Mouse (Mus musculus): ENCODE measurements around the gene Mtfr1l. TPM values are rescaled to one million over a fixed set of nuclear protein-coding genes. Genes with fewer than 3 reads are reported as not detected.

The Mtfr1l gene
- polyA plus RNA-seq, 1 experiment from 2014 or later: 119 TPM

GRCm38 (mm10) chr4:134562014-134562413 is 26.8 kb upstream of the Mtfr1l start:
- WGBS: 82% methylated on average over 2 of the region's 2 CpGs
- no peaks in the 10 kb centered on the region for H3K9me3 ChIP-seq (ENCODE audit: control insufficient read depth, low read depth, low read length)
- no peaks in the 10 kb centered on the region for H3K36me3 ChIP-seq (ENCODE audit: control insufficient read depth, insufficient read depth, low read length)
- ATAC-seq (ENCODE audit: insufficient number of reproducible peaks, insufficient read depth, low FRiP score, low read depth): no peak
- H3K4me3 ChIP-seq (ENCODE audit: low read depth, low read length): no peak overlapping the region
- H3K9ac ChIP-seq (replicated peaks; ENCODE audit: low read depth, low read length): no peak overlapping the region
- H3K4me1 ChIP-seq (ENCODE audit: control insufficient read depth, insufficient read depth, low read length): no peaks in the 10 kb centered on the region
- no peaks in the 10 kb centered on the region for H3K27me3 ChIP-seq (ENCODE audit: control insufficient read depth, insufficient read depth, low read length)
- H3K27ac ChIP-seq (ENCODE audit: low read length): no peak overlapping the region
- no peak overlapping the region for H3K4me2 ChIP-seq (replicated peaks; ENCODE audit: low read depth, low read length)

GRCm38 (mm10) chr4:134560699-134561098 is 25.5 kb upstream of the Mtfr1l start:
- Histone ChIP-seq H3K36me3 (ENCODE audit: control insufficient read depth, insufficient read depth, low read length) (no peaks in the 10 kb centered on the region), H3K4me1 (ENCODE audit: control insufficient read depth, insufficient read depth, low read length) (no peaks in the 10 kb centered on the region), H3K4me2 (replicated peaks; ENCODE audit: low read depth, low read length) (no peak overlapping the region), H3K9me3 (ENCODE audit: control insufficient read depth, low read depth, low read length) (no peaks in the 10 kb centered on the region), H3K9ac (replicated peaks; ENCODE audit: low read depth, low read length) (no peak overlapping the region), H3K27ac (ENCODE audit: low read length) (no peak overlapping the region), H3K27me3 (ENCODE audit: control insufficient read depth, insufficient read depth, low read length) (no peaks in the 10 kb centered on the region), H3K4me3 (ENCODE audit: low read depth, low read length) (no peak overlapping the region)
- no peak for ATAC-seq (ENCODE audit: insufficient number of reproducible peaks, insufficient read depth, low FRiP score, low read depth)
- WGBS: 90% methylated on average over 8 of the region's 8 CpGs

- Histone ChIP-seq H3K36me3 (ENCODE audit: control insufficient read depth, insufficient read depth, low read length) (no peaks in the 10 kb centered on the region), H3K4me1 (ENCODE audit: control insufficient read depth, insufficient read depth, low read length) (no peaks in the 10 kb centered on the region), H3K27ac (ENCODE audit: low read length) (no peak overlapping the region), H3K27me3 (ENCODE audit: control insufficient read depth, insufficient read depth, low read length) (no peaks in the 10 kb centered on the region), H3K9ac (replicated peaks; ENCODE audit: low read depth, low read length) (no peak overlapping the region), H3K4me2 (replicated peaks; ENCODE audit: low read depth, low read length) (no peak overlapping the region), H3K4me3 (ENCODE audit: low read depth, low read length) (no peak overlapping the region), H3K9me3 (ENCODE audit: control insufficient read depth, low read depth, low read length) (no peaks in the 10 kb centered on the region)
- 79% methylated on average over 7 of the region's 7 CpGs for WGBS
- no peak for ATAC-seq (ENCODE audit: insufficient number of reproducible peaks, insufficient read depth, low FRiP score, low read depth)
Measured at GRCm38 (mm10) chr4:134559154-134559553, 24.0 kb upstream of the Mtfr1l start.

- WGBS: 56% methylated on average over 9 of the region's 9 CpGs
- Histone ChIP-seq H3K4me3 (ENCODE audit: low read depth, low read length) (no peak overlapping the region), H3K4me2 (replicated peaks; ENCODE audit: low read depth, low read length) (no peak overlapping the region), H3K36me3 (ENCODE audit: control insufficient read depth, insufficient read depth, low read length) (no peaks in the 10 kb centered on the region), H3K27me3 (ENCODE audit: control insufficient read depth, insufficient read depth, low read length) (no peaks in the 10 kb centered on the region), H3K4me1 (ENCODE audit: control insufficient read depth, insufficient read depth, low read length) (no peaks in the 10 kb centered on the region), H3K9ac (replicated peaks; ENCODE audit: low read depth, low read length) (no peak overlapping the region), H3K27ac (ENCODE audit: low read length) (no peak overlapping the region), H3K9me3 (ENCODE audit: control insufficient read depth, low read depth, low read length) (no peaks in the 10 kb centered on the region)
- no peak for ATAC-seq (ENCODE audit: insufficient number of reproducible peaks, insufficient read depth, low FRiP score, low read depth)
Measured at GRCm38 (mm10) chr4:134558570-134559113, 23.5 kb upstream of the Mtfr1l start.

- H3K27ac ChIP-seq (ENCODE audit: low read length): no peak overlapping the region
- no peaks in the 10 kb centered on the region for H3K36me3 ChIP-seq (ENCODE audit: control insufficient read depth, insufficient read depth, low read length)
- no peak overlapping the region for H3K9ac ChIP-seq (replicated peaks; ENCODE audit: low read depth, low read length)
- no peaks in the 10 kb centered on the region for H3K4me1 ChIP-seq (ENCODE audit: control insufficient read depth, insufficient read depth, low read length)
- H3K27me3 ChIP-seq (ENCODE audit: control insufficient read depth, insufficient read depth, low read length): no peaks in the 10 kb centered on the region
- H3K4me3 ChIP-seq (ENCODE audit: low read depth, low read length): no peak overlapping the region
- 24% methylated on average over 10 of the region's 16 CpGs for WGBS
- H3K9me3 ChIP-seq (ENCODE audit: control insufficient read depth, low read depth, low read length): no peaks in the 10 kb centered on the region
- ATAC-seq (ENCODE audit: insufficient number of reproducible peaks, insufficient read depth, low FRiP score, low read depth): no peak
- no peak overlapping the region for H3K4me2 ChIP-seq (replicated peaks; ENCODE audit: low read depth, low read length)
Measured at GRCm38 (mm10) chr4:134557626-134558249, 22.6 kb upstream of the Mtfr1l start.

- Histone ChIP-seq H3K4me3 (ENCODE audit: low read depth, low read length) (no peak overlapping the region), H3K36me3 (ENCODE audit: control insufficient read depth, insufficient read depth, low read length) (no peaks in the 10 kb centered on the region), H3K9ac (replicated peaks; ENCODE audit: low read depth, low read length) (no peak overlapping the region), H3K27me3 (ENCODE audit: control insufficient read depth, insufficient read depth, low read length) (no peaks in the 10 kb centered on the region), H3K4me2 (replicated peaks; ENCODE audit: low read depth, low read length) (no peak overlapping the region), H3K27ac (ENCODE audit: low read length) (no peak overlapping the region), H3K4me1 (ENCODE audit: control insufficient read depth, insufficient read depth, low read length) (peaks cover 3% of the 10 kb centered on the region; the same call in 1 of the 2 replicates), H3K9me3 (ENCODE audit: control insufficient read depth, low read depth, low read length) (no peaks in the 10 kb centered on the region)
- ATAC-seq (ENCODE audit: insufficient number of reproducible peaks, insufficient read depth, low FRiP score, low read depth): no peak
- WGBS: 65% methylated on average over 8 of the region's 8 CpGs
Measured at GRCm38 (mm10) chr4:134555956-134556580, 20.9 kb upstream of the Mtfr1l start.

- ATAC-seq (ENCODE audit: insufficient number of reproducible peaks, insufficient read depth, low FRiP score, low read depth): no peak
- no peak overlapping the region for H3K9ac ChIP-seq (replicated peaks; ENCODE audit: low read depth, low read length)
- no peak overlapping the region for H3K27ac ChIP-seq (ENCODE audit: low read length)
- H3K4me2 ChIP-seq (replicated peaks; ENCODE audit: low read depth, low read length): no peak overlapping the region
- no peaks in the 10 kb centered on the region for H3K27me3 ChIP-seq (ENCODE audit: control insufficient read depth, insufficient read depth, low read length)
- no peaks in the 10 kb centered on the region for H3K36me3 ChIP-seq (ENCODE audit: control insufficient read depth, insufficient read depth, low read length)
- H3K4me3 ChIP-seq (ENCODE audit: low read depth, low read length): no peak overlapping the region
- peaks cover 4% of the 10 kb centered on the region; the same call in 1 of the 2 replicates for H3K4me1 ChIP-seq (ENCODE audit: control insufficient read depth, insufficient read depth, low read length)
- 76% methylated on average over 1 of the region's 1 CpGs for WGBS
- peaks cover 9% of the 10 kb centered on the region for H3K9me3 ChIP-seq (ENCODE audit: control insufficient read depth, low read depth, low read length)
Measured at GRCm38 (mm10) chr4:134553631-134554030, 18.4 kb upstream of the Mtfr1l start.

- no peaks in the 10 kb centered on the region for H3K27me3 ChIP-seq (ENCODE audit: control insufficient read depth, insufficient read depth, low read length)
- H3K4me2 ChIP-seq (replicated peaks; ENCODE audit: low read depth, low read length): peak within 1 kb of the TSS; percentile 50
- H3K9me3 ChIP-seq (ENCODE audit: control insufficient read depth, low read depth, low read length): peaks cover 9% of the 10 kb centered on the region
- peaks cover 9% of the 10 kb centered on the region for H3K36me3 ChIP-seq (ENCODE audit: control insufficient read depth, insufficient read depth, low read length)
- peak within 1 kb of the TSS; percentile 90 for H3K9ac ChIP-seq (replicated peaks; ENCODE audit: low read depth, low read length)
- under 1% methylated on average over 63 of the region's 67 CpGs for WGBS
- H3K4me3 ChIP-seq (ENCODE audit: low read depth, low read length): peak within 1 kb of the TSS; percentile 60
- peak within 1 kb of the TSS; percentile 53 for H3K27ac ChIP-seq (ENCODE audit: low read length)
- peaks cover 12% of the 10 kb centered on the region; the same call in 1 of the 2 replicates for H3K4me1 ChIP-seq (ENCODE audit: control insufficient read depth, insufficient read depth, low read length)
- peak; percentile 89; the same call in 1 of the 2 replicates for ATAC-seq (ENCODE audit: insufficient number of reproducible peaks, insufficient read depth, low FRiP score, low read depth)
Measured at GRCm38 (mm10) chr4:134551494-134552316, 16.5 kb upstream of the Mtfr1l start, which contains the start of gene Selenon. Selenon (minus strand) TSS chr4:134552166.

Data from stomach, embryonic 14.5 days (tissue).